Mouse (Mus musculus) neutrophil, adult 59 days (primary cell): Measurements from ENCODE around the gene Dyrk2. TPM values are rescaled to one million over a fixed set of nuclear protein-coding genes. Genes with fewer than 3 reads are reported as not detected.

ENCODE experiments used
- total RNA-seq, 2 experiments: library from RNA; stranded (reverse); gene quantifications; 1 replicate in 1 of 2; 2 replicates in 1 of 2; pipeline ENCODE4 v1.2.4; 2023

The Dyrk2 gene
- 1 to 10 TPM; 6.4 to 9.2 TPM for total RNA-seq

DNA sequence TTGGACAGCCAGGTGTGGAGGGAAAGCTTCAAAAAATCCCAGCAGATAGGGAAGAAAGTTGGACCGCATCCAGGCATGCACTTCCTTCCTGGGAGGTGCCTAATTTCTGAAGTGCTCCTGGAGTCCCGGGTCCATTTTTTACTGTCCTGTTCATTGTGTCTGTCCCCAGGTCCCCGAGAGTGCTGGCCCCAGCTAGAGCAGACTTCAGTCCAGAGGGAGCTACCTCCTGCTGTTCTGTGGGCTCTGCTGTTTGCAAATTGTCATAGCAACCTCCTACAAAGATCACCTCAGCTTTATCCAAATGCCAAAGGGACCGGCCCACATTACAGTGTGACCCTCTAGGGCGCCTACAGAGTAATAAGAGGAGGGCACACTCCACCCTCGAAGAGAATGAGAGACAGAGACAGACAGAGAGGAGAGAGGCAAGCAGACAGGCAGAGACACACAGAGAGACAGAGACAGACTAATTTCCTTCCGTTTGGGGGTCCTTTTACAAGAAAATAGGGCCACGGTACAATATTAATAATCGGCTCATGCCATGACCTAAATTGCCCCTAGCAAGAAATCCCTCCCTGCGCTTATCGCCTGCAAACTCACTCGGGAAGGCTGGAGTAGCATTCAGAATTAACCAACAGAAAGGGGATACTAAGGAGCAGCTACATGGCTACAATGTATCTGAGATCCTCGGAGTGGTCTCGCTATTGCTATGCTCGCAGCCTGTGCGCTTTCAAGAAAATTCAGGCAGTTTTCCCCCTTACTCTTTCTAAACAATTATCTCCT lies at the start of gene Dyrk2:
Gene Dyrk2, minus strand, starts transcription at position 9 of the 780 bp plus-strand sequence.

